Mouse (Mus musculus) fat pad, adult 2 months (tissue): ENCODE results near the gene Gsg1l2.

Experiments
- DNase-seq: peaks from one replicate; pipeline ENCODE4 v3.0.0-alpha.2; 2011; ENCODE audit warnings: low read depth, low spot score; ENCODE audit errors: extremely low read depth

Gene Gsg1l2

GRCm38 (mm10) chr11:67811535-67811934, 37.1 kb downstream of the Gsg1l2 start:
- no peak for DNase-seq

GRCm38 (mm10) chr11:67819604-67820003, 45.2 kb downstream of the Gsg1l2 start:
- no peak for DNase-seq

GRCm38 (mm10) chr11:67820221-67820620, 45.8 kb downstream of the Gsg1l2 start:
- DNase-seq: no peak

- DNase-seq: no peak
Measured at GRCm38 (mm10) chr11:67821560-67821959, 47.2 kb downstream of the Gsg1l2 start.

- DNase-seq: no peak
Measured at GRCm38 (mm10) chr11:67828360-67829059, 54.1 kb downstream of the Gsg1l2 start.

- DNase-seq: no peak
Measured at GRCm38 (mm10) chr11:67829530-67829929, 55.1 kb downstream of the Gsg1l2 start.

- no peak for DNase-seq
Measured at GRCm38 (mm10) chr11:67831820-67832219, 57.4 kb downstream of the Gsg1l2 start.

- DNase-seq: no peak
Measured at GRCm38 (mm10) chr11:67835408-67836078, 61.1 kb downstream of the Gsg1l2 start.
